Mouse (Mus musculus) small intestine, adult 2 months (tissue): ENCODE measurements at regions not wholly inside any gene's neighbourhood (a gene's known extent, or its start where the extent isn't known, plus 50 kb on each side); places are given as distances from the start of the nearest gene placed in this dataset.
"Not testable (repeated sequence)": the region's sequence is repeated elsewhere in the genome, so short reads cannot be mapped to it uniquely, and the experiment has no call there.

Experiments
- H3K27ac ChIP-seq: fragments of 200-500 bp; 2 replicates; pipeline ENCODE4 v1.5.1; 2012; ENCODE audit warnings: low read depth, low read length, control low read depth, inconsistent platforms; ENCODE audit not compliant: insufficient read depth
- H3K27me3 ChIP-seq: fragments of 200-500 bp; 2 replicates; pipeline ENCODE4 v1.6.1; 2012; ENCODE audit warnings: mild to moderate bottlenecking, moderate library complexity, low read length, inconsistent platforms; ENCODE audit not compliant: control insufficient read depth, insufficient read depth
- H3K36me3 ChIP-seq: fragments of 200-500 bp; 2 replicates; pipeline ENCODE4 v1.6.1; 2012; ENCODE audit warnings: mild to moderate bottlenecking, low read length, control low read depth, inconsistent platforms; ENCODE audit not compliant: control insufficient read depth, insufficient read depth
- H3K4me1 ChIP-seq: fragments of 200-500 bp; 2 replicates; pipeline ENCODE4 v1.6.1; 2012; ENCODE audit warnings: low read length, inconsistent platforms, mixed read lengths; ENCODE audit not compliant: control insufficient read depth, insufficient read depth, insufficient read length
- H3K4me3 ChIP-seq: fragments of 200-500 bp; 2 replicates; pipeline ENCODE4 v1.5.1; 2012; ENCODE audit warnings: low read depth, mild to moderate bottlenecking, control low read depth, inconsistent platforms, low read length, moderate library complexity
- CTCF ChIP-seq: fragments of 200-500 bp; IDR thresholded peaks from 2 replicates; pipeline ENCODE4 v1.5.1; 2012; ENCODE audit warnings: low read depth, mild to moderate bottlenecking, control low read depth, inconsistent platforms, low read length, moderate library complexity, mixed read lengths; ENCODE audit not compliant: insufficient replicate concordance, insufficient read length; ENCODE audit errors: extremely low read depth
- POLR2A ChIP-seq: fragments of 200-500 bp; IDR thresholded peaks from 2 replicates; pipeline ENCODE4 v1.6.1; 2012; ENCODE audit warnings: low read depth, mild to moderate bottlenecking, control low read depth, inconsistent platforms, low read length, moderate library complexity
- WGBS: fragments of 180-500 bp; shearing (Covaris S2); methylation state at CpG from one replicate; pipeline ENCODE4 v1.1.7; 2018; 5-methylcytosine and 5-hydroxymethylcytosine counted together

DNA sequence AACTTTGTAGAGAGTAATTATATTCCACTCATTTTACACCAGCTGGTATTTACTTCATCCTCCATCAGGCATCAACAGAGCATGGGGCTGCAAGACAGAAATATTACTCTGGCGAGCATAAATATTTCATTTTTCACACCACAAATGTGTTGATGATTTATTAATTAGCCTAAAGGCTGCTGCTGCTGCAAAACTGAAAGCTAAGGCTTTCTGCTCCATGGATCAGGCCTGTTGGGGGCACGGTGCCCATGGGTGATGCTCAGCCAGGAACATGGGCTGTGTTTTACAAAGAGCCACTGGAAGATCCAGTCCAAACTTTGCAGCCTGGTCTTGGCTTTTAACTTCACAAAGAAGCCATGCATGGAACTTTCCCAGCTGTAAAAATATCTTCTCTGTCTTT, 167.4 kb downstream of the 4930474N05Rik start:
- WGBS, result 65% methylated on average over 2 of the region's 2 CpGs
- H3K36me3 ChIP-seq, result no peaks in the 10 kb centered on the region
- no peak overlapping the region for H3K4me3 ChIP-seq
- no peak overlapping the region for H3K27ac ChIP-seq
- no peak for TF ChIP-seq CTCF
- no peak for TF ChIP-seq POLR2A
- H3K27me3 ChIP-seq, result no peaks in the 10 kb centered on the region
- no peaks in the 10 kb centered on the region for H3K4me1 ChIP-seq

DNA sequence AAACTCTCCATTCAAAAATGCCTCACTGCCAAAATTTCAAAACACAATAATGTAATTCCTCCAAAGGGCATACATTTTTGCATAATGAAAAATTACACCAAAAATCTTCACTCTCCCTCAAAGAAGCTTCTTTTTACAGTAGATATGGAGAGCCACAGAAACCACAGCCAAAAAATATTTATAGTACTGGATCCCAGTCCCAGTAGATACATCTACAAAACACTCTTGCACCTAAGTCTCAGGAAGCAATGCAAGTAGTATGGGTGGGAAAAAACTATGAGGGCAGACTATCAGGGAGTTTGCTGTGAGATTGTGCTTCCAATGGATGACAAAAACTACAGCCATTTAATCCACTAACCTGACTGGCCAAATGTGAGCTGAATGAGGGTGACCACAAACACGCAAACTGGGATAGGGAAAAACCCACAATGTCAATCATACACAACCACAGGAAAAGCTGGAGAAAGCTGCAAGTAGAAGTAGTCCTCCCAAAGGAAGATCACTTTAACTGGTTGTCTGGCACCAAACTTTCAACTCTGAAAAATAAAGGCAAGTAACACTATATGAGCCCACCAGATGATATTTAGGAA, 189.2 kb downstream of the 4930474N05Rik start:
- Histone ChIP-seq H3K27ac (no peak overlapping the region), H3K27me3 (no peaks in the 10 kb centered on the region; the same call in 1 of the 2 replicates), H3K4me1 (no peaks in the 10 kb centered on the region), H3K36me3 (no peaks in the 10 kb centered on the region), H3K4me3 (no peak overlapping the region)
- WGBS, result 82% methylated on average over 1 of the region's 1 CpGs
- TF ChIP-seq POLR2A (no peak), CTCF (no peak)

GRCm38 (mm10) chr14:36288697-36289286, 194.1 kb downstream of the 4930474N05Rik start:
- no peaks in the 10 kb centered on the region; the same call in 1 of the 2 replicates for H3K27me3 ChIP-seq
- no peak overlapping the region for H3K4me3 ChIP-seq
- TF ChIP-seq POLR2A, result no peak
- TF ChIP-seq CTCF, result no peak
- no peak overlapping the region for H3K27ac ChIP-seq
- WGBS, result 71% methylated on average over 1 of the region's 1 CpGs
- no peaks in the 10 kb centered on the region for H3K4me1 ChIP-seq
- no peaks in the 10 kb centered on the region for H3K36me3 ChIP-seq

- no peak for TF ChIP-seq CTCF
- TF ChIP-seq POLR2A, result no peak
- H3K27me3 ChIP-seq, result no peaks in the 10 kb centered on the region
- H3K4me3 ChIP-seq, result no peak overlapping the region
- H3K36me3 ChIP-seq, result no peaks in the 10 kb centered on the region
- no peaks in the 10 kb centered on the region for H3K4me1 ChIP-seq
- 86% methylated on average over 1 of the region's 1 CpGs for WGBS
- no peak overlapping the region for H3K27ac ChIP-seq
Observed at GRCm38 (mm10) chr14:36310324-36310723, 215.6 kb downstream of the 4930474N05Rik start.

DNA sequence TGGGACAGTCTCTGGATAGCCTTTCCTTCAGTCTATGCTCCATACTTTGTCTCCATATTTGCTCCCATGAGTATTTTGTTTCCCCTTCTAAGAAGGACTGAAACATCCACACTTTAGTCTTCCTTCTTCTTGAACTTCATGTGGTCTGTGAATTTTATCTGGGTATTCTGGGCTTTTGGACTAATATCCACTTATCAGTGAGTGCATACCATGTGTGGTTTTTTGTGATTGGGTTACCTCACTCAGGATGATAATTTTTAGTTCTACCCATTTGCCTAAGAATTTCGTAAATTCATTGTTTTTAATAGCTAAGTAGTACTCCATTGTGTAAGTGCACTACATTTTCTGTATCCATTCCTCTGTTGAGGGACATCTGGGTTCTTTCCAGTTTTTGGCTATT, 220.0 kb downstream of the 4930474N05Rik start:
- 60% methylated on average over 1 of the region's 1 CpGs for WGBS
- not testable (repeated sequence) for H3K36me3 ChIP-seq, H3K4me3 ChIP-seq, H3K27ac ChIP-seq, H3K4me1 ChIP-seq, H3K27me3 ChIP-seq

- Histone ChIP-seq H3K4me3 (no peak overlapping the region), H3K4me1 (no peaks in the 10 kb centered on the region), H3K36me3 (no peaks in the 10 kb centered on the region), H3K27ac (no peak overlapping the region), H3K27me3 (no peaks in the 10 kb centered on the region; the same call in 1 of the 2 replicates)
- TF ChIP-seq CTCF (no peak), POLR2A (no peak)
- 70% methylated on average over 4 of the region's 4 CpGs for WGBS
Observed at GRCm38 (mm10) chr14:36316418-36317111, 221.8 kb downstream of the 4930474N05Rik start.

DNA sequence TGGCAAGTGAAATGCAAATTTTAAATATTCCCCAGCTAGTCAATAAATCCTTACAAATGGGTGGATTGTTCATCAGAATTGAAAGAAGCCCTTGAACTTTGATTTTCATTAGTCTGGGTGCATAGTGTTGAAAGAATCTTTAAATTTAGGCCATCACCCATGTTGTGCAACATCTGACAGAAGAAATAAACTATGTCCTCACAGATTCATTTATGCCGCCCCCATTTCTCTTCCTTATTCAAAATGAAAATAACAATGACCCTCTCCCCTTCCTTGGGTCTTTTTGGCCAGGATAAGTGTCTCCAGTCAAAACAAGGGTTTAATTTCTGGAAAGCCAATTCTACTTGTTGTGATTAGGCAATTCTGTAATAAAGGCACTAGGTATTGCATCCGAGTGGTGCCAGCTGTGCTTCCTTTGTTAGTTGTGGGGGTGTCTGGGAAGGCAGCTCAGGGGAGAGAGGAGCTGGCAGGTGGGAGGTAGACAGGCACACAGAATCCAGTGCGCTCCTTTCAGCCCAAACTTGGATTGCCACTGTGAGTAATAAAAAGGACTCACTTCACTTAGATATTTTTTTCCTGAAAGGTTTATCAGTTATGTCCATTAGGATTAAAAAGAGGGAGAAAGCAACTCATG, 233.7 kb downstream of the 4930474N05Rik start:
- no peak for TF ChIP-seq POLR2A
- TF ChIP-seq CTCF, result no peak
- Histone ChIP-seq H3K4me1 (no peaks in the 10 kb centered on the region), H3K27ac (no peak overlapping the region), H3K36me3 (no peaks in the 10 kb centered on the region), H3K4me3 (no peak overlapping the region), H3K27me3 (no peaks in the 10 kb centered on the region)
- 63% methylated on average over 3 of the region's 3 CpGs for WGBS
